Mouse (Mus musculus): ENCODE measurements around the gene Gm21560.
"Not testable (repeated sequence)": the region's sequence is repeated elsewhere in the genome, so short reads cannot be mapped to it uniquely, and the experiment has no call there.

Gm21560 gene

DNA sequence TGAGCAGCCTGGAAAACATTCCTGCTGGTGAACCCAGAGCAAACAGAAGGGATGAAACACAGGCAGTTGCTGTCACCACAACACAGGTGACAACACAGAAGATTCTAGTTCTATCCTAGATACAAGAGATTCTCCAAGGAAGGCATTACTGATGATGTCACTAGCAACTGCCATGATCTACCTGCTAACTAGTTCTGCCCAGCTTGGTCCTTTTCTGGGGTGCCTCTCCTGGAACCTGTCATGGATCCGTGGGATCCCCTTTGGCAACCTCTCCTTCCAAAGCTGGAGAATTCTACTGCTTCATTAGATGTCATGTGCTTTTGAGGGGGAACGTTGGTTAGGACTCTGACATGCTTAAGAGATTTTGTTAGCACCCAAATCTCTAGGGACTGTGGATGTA is at the start of gene Gm21560:
TSS of gene Gm21560 (minus strand) at position 101 of the 400 bp plus-strand sequence.
- not testable (repeated sequence) for DNase-seq (ENCODE audit: low spot score)

DNA sequence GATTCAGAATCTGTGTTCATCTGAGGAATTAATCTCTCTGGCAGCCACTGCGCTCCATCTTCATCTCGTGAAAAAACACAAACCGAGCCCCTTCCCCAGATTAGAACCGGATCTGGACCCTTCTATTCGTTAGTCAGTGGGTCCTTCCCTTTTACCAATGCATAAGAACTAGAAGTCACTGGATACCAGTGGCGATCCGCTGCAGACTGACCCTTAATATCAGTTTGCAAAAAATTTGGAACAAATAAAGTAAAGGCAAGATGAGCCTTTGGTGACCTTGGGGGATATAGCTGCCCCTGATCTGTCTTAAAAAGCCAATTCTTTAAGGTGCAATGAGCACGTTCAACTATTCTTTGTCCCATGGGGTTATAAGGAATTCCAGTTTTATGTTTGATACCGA is 55.6 kb downstream of the Gm21560 start:
- not testable (repeated sequence) for DNase-seq (ENCODE audit: low spot score)

DNA sequence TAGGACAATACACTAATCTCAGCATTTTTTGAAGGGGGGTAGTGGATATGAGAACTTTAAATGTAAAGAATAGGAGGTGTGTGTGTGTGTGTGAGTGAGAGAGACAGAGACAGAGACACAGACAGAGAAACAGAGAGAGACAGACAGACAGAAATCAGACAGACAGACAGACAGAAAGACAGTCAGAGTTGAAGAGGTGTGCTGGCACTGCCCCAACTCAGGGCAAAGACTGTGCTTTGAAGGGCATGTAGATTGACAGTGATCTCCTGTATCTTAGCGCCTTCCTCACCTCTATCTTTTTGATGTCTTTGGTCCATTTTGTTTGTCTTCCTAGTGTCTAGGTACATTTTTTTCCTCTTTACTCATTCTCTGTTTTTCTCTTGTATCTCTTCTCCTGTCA is 58.0 kb downstream of the Gm21560 start:
- not testable (repeated sequence) for DNase-seq (ENCODE audit: low spot score)
